Mouse (Mus musculus): Measurements from ENCODE around the gene Olfr1418. TPM values are rescaled to one million over a fixed set of nuclear protein-coding genes. Genes with fewer than 3 reads are reported as not detected.

Gene Olfr1418
- total and polyA plus RNA-seq, 3 experiments = not detected

DNA sequence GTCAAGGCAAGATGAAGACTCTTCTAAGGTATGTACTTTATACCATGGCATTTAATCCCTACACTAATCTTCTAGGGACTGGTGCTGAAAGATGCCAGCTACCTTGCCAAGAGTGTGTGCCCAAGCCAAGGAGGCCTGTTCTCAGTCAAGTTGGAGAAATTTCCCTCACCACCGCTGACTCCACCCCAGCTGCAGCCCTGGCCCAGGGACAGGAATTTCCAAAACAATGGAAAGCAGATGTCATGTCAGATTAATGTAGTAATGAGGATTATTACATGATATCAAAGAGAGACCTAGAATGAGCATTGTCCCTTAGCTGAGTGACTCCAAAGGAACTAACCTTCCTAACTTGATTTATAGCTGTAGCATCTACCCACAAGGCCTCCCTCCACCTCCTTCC, 50.0 kb downstream of the Olfr1418 start:
- no peak overlapping the region for H3K4me3 ChIP-seq (ENCODE audit: control insufficient read depth in 1 of 2, insufficient read depth in 1 of 2, low read depth in 2 of 2, low read length in 2 of 2)
- H3K36me3 ChIP-seq (ENCODE audit: control insufficient read depth in 1 of 2, insufficient read depth in 2 of 2, low read length in 2 of 2) = peaks cover 0 to 38% of the 10 kb centered on the region in 2 experiments; a peak in 2 of 4 replicates
- H3K27ac ChIP-seq (ENCODE audit: control insufficient read depth, low read depth, low read length) = no peak overlapping the region
- no peak for DNase-seq (ENCODE audit: low read depth, low spot score)
- no peaks in the 10 kb centered on the region for H3K79me2 ChIP-seq (ENCODE audit: control insufficient read depth, insufficient read depth, low read length, poor library complexity)
- peaks cover 17 to 36% of the 10 kb centered on the region in 2 experiments for H3K4me1 ChIP-seq (ENCODE audit: control insufficient read depth in 1 of 2, insufficient read depth in 2 of 2, low read length in 2 of 2)
- H3K27me3 ChIP-seq (ENCODE audit: control insufficient read depth in 1 of 2, insufficient read depth in 2 of 2, low read length in 2 of 2) = no peaks in the 10 kb centered on the region; a peak in 1 of 4 replicates
- no peak for TF ChIP-seq GABPA (IDR thresholded peaks at IDR 0.05; ENCODE audit: low read depth, low read length)
- TF ChIP-seq ELF1 (IDR thresholded peaks at IDR 0.05; ENCODE audit: low read depth, low read length) = no peak
- TF ChIP-seq UBTF (IDR thresholded peaks at IDR 0.05; ENCODE audit: borderline replicate concordance, insufficient read depth, low read depth, low read length) = no peak
- TF ChIP-seq MAX (IDR thresholded peaks at IDR 0.05; ENCODE audit: low read length) = no peak
- no peak for TF ChIP-seq RAD21 (IDR thresholded peaks at IDR 0.05; ENCODE audit: low read depth, low read length)
- TF ChIP-seq ZMIZ1 (IDR thresholded peaks at IDR 0.05; ENCODE audit: low read depth, low read length) = no peak
- TF ChIP-seq CTCF (IDR thresholded peaks at IDR 0.05 in 2 of 3, conservative IDR thresholded peaks at IDR 0.05 in 1 of 3; ENCODE audit: control insufficient read depth in 1 of 3, insufficient read depth in 1 of 3, low read depth in 2 of 3, low read length in 3 of 3, poor library complexity in 1 of 3, severe bottlenecking in 1 of 3) = no peak
- no peak for TF ChIP-seq MYC (IDR thresholded peaks at IDR 0.05; ENCODE audit: low read depth, low read length)
- no peak for TF ChIP-seq USF1 (IDR thresholded peaks at IDR 0.05; ENCODE audit: low read depth, low read length)
- no peak for TF ChIP-seq E2F4 (IDR thresholded peaks at IDR 0.05; ENCODE audit: borderline replicate concordance, low read depth, low read length)
- TF ChIP-seq TBP (IDR thresholded peaks at IDR 0.05; ENCODE audit: low read depth, low read length) = no peak
- no peak for TF ChIP-seq MAZ (IDR thresholded peaks at IDR 0.05; ENCODE audit: low read depth, low read length)
- no peak for TF ChIP-seq NRF1 (IDR thresholded peaks at IDR 0.05; ENCODE audit: insufficient read depth, low read depth, low read length, poor library complexity, severe bottlenecking)
- no peak for TF ChIP-seq MEF2A (IDR thresholded peaks at IDR 0.05; ENCODE audit: extremely low read depth, insufficient replicate concordance, low read depth, low read length, poor library complexity, severe bottlenecking)
- no peak for TF ChIP-seq ZC3H11A (IDR thresholded peaks at IDR 0.05; ENCODE audit: low read depth, low read length)
- TF ChIP-seq SMC3 (IDR thresholded peaks at IDR 0.05; ENCODE audit: low read depth, low read length) = no peak
- TF ChIP-seq RCOR1 (IDR thresholded peaks at IDR 0.05; ENCODE audit: low read depth, low read length) = no peak
- TF ChIP-seq JUND (IDR thresholded peaks at IDR 0.05; ENCODE audit: low read depth, low read length) = no peak
- H3K9ac ChIP-seq (ENCODE audit: control insufficient read depth, low read depth, low read length, poor library complexity, severe bottlenecking) = no peak overlapping the region
- H3K9me3 ChIP-seq (replicated peaks; ENCODE audit: insufficient read depth, low read length) = no peaks in the 10 kb centered on the region

DNA sequence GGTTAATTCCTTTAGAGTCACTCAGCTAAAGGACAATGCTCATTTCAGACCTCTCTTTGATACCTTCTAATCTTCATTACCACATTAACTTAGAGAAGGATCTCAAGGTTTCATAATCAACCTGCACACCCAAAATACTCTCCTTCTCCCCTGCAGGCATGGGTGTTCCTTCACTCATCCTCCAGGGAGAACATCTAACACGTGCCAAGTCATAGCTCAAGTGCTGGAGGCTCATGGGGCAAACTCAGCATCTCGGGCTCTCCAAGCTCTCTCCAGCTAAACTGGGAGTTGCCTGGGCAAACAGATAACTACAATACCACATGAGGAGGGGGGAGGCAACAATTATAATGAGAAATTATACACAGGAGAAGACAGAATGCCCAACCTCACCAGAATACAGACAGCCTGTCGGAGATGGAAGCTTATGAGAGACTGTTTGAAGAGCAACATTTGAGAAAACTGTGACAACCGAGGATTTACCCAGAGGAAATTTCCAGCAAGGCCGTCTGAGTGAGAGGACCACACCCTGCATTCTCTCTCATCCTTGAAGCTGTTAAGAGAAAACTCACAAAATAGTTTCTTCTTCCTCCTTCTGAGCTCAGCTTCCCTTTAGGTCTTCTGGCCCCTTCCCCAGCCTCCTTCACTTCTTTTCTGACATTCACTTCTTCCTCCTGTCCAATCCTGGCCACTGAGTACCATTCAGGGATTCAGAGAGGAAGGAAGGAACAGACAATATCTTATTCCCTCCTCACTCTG, 50.7 kb downstream of the Olfr1418 start:
- Histone ChIP-seq H3K4me1 (ENCODE audit: control insufficient read depth in 1 of 2, insufficient read depth in 2 of 2, low read length in 2 of 2) (peaks cover 17 to 36% of the 10 kb centered on the region in 2 experiments), H3K36me3 (ENCODE audit: control insufficient read depth in 1 of 2, insufficient read depth in 2 of 2, low read length in 2 of 2) (peaks cover 0 to 38% of the 10 kb centered on the region in 2 experiments; a peak in 2 of 4 replicates), H3K9ac (ENCODE audit: control insufficient read depth, low read depth, low read length, poor library complexity, severe bottlenecking) (no peak overlapping the region; the same call in 1 of the 2 replicates), H3K27me3 (ENCODE audit: control insufficient read depth in 1 of 2, insufficient read depth in 2 of 2, low read length in 2 of 2) (no peaks in the 10 kb centered on the region; a peak in 1 of 4 replicates), H3K9me3 (replicated peaks; ENCODE audit: insufficient read depth, low read length) (no peaks in the 10 kb centered on the region), H3K27ac (ENCODE audit: control insufficient read depth, low read depth, low read length) (peak overlapping the region; percentile 5; the same call in 1 of the 2 replicates), H3K79me2 (ENCODE audit: control insufficient read depth, insufficient read depth, low read length, poor library complexity) (no peaks in the 10 kb centered on the region), H3K4me3 (ENCODE audit: control insufficient read depth in 1 of 2, insufficient read depth in 1 of 2, low read depth in 2 of 2, low read length in 2 of 2) (no peak overlapping the region)
- peak; percentile 36 for DNase-seq (ENCODE audit: low read depth, low spot score)
- peak in 1 of 2 experiments; percentile 36; a peak in 1 of 4 replicates for TF ChIP-seq EP300 (IDR thresholded peaks at IDR 0.05; ENCODE audit: low read depth in 1 of 2, low read length in 2 of 2)
- no peak for TF ChIP-seq USF1 (IDR thresholded peaks at IDR 0.05; ENCODE audit: low read depth, low read length)
- TF ChIP-seq CHD1 (IDR thresholded peaks at IDR 0.05; ENCODE audit: low read depth, low read length) = no peak
- TF ChIP-seq ZKSCAN1 (IDR thresholded peaks at IDR 0.05; ENCODE audit: low read depth, low read length) = no peak
- peak; percentile 39; the same call in 1 of the 2 replicates for TF ChIP-seq BHLHE40 (IDR thresholded peaks at IDR 0.05; ENCODE audit: borderline replicate concordance, low read depth, low read length)
- TF ChIP-seq JUND (IDR thresholded peaks at IDR 0.05; ENCODE audit: low read depth, low read length) = no peak
- TF ChIP-seq GATA1 (IDR thresholded peaks at IDR 0.05; ENCODE audit: low read depth, low read length) = no peak
- TF ChIP-seq MAX (IDR thresholded peaks at IDR 0.05; ENCODE audit: low read length) = peak; percentile 76
- TF ChIP-seq HCFC1 (IDR thresholded peaks at IDR 0.05; ENCODE audit: low read depth, low read length) = no peak
- TF ChIP-seq E2F4 (IDR thresholded peaks at IDR 0.05; ENCODE audit: borderline replicate concordance, low read depth, low read length) = no peak
- no peak for TF ChIP-seq MAFK (IDR thresholded peaks at IDR 0.05; ENCODE audit: borderline replicate concordance, low read depth, low read length)
- TF ChIP-seq NRF1 (IDR thresholded peaks at IDR 0.05; ENCODE audit: insufficient read depth, low read depth, low read length, poor library complexity, severe bottlenecking) = no peak
- TF ChIP-seq UBTF (IDR thresholded peaks at IDR 0.05; ENCODE audit: borderline replicate concordance, insufficient read depth, low read depth, low read length) = no peak
- TF ChIP-seq ETS1 (IDR thresholded peaks at IDR 0.05; ENCODE audit: low read depth, low read length) = 0 out of 2 replicates have a peak, but pooled peaks have one; percentile 13
- TF ChIP-seq POLR2A (IDR thresholded peaks at IDR 0.05; ENCODE audit: control insufficient read depth in 1 of 2, insufficient read depth in 1 of 2, low read depth in 1 of 2, low read length in 2 of 2, poor library complexity in 1 of 2) = no peak
- 0 out of 2 replicates have a peak, but pooled peaks have one; percentile 10 for TF ChIP-seq RCOR1 (IDR thresholded peaks at IDR 0.05; ENCODE audit: low read depth, low read length)
- no peak for TF ChIP-seq TCF12 (IDR thresholded peaks at IDR 0.05; ENCODE audit: low read depth, low read length)
- no peak for TF ChIP-seq GABPA (IDR thresholded peaks at IDR 0.05; ENCODE audit: low read depth, low read length)

Measured in MEL (cell line).